Mouse (Mus musculus) gastrocnemius, postnatal 36 days (tissue): ENCODE results near the gene Ntng1. TPM values are rescaled to one million over a fixed set of nuclear protein-coding genes. Genes with fewer than 3 reads are reported as not detected.
"Not testable (repeated sequence)": the region's sequence is repeated elsewhere in the genome, so short reads cannot be mapped to it uniquely, and the experiment has no call there.

Source experiments
- DNase-seq, 2 experiments: peaks; one replicate each; pipeline ENCODE4 v3.0.0; 2022
- intact Hi-C: fragments of 180-260 bp; cut with DNase I; formaldehyde crosslinking; loops from one replicate; pipeline ENCODE4 v1.15.1; 2025
- total RNA-seq, 2 experiments: library from RNA; stranded (reverse); gene quantifications; 2 replicates each; pipeline ENCODE4 v1.2.3; 2021

Gene Ntng1
- total RNA-seq, 2 experiments from 2014 or later = 0.36 to 0.67 TPM

GRCm38 (mm10) chr3:109807211-109807934 lies 336.4 kb downstream of the Ntng1 start:
- intact Hi-C loops = no loop called here
- no peak for DNase-seq

DNA sequence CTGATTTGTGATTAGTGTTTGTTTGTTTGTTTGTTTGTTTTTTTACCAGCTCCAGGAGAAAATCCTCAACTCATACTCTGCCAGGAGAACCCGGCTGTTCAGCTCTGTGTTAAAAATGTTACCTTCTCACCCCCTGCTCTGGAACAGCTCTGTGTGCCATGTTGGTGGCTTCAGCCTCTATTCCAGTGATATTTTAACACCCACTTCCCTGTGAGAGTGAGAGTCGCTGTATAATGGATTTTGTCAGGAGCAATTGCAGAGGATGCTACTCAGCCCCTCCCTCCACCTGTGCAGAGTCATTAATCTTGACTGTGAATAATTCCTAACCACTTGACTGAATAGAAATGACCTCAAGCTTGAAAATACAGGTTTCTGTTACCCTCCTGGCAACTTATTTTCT lies 339.7 kb downstream of the Ntng1 start:
- no peak for DNase-seq
- intact Hi-C loops = no loop called here

GRCm38 (mm10) chr3:109803616-109804015 lies 340.2 kb downstream of the Ntng1 start:
- no peak for DNase-seq
- intact Hi-C loops = no loop called here

DNA sequence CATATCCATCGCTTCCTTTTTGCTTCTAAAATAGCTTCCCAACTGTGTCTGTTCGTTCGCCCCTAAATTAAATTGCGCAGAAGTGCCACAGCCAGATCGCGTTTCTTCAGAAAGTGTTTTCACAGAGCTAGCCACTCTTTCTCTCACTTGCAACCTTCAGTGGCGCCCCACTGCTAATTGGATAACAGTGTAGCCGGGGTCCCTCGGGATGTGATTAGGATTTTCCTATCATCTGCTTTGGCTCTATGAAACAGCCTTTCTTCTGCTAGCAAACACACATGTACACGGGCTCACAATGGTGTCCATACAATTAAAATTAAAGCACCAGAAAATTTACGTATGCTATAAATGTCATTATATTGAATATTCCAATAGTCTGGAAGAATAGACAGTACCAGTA lies 346.5 kb downstream of the Ntng1 start:
- no peak for DNase-seq
- intact Hi-C loops = no loop called here

GRCm38 (mm10) chr3:109783231-109783630 lies 360.6 kb downstream of the Ntng1 start:
- intact Hi-C loops = no loop called here
- no peak for DNase-seq

DNA sequence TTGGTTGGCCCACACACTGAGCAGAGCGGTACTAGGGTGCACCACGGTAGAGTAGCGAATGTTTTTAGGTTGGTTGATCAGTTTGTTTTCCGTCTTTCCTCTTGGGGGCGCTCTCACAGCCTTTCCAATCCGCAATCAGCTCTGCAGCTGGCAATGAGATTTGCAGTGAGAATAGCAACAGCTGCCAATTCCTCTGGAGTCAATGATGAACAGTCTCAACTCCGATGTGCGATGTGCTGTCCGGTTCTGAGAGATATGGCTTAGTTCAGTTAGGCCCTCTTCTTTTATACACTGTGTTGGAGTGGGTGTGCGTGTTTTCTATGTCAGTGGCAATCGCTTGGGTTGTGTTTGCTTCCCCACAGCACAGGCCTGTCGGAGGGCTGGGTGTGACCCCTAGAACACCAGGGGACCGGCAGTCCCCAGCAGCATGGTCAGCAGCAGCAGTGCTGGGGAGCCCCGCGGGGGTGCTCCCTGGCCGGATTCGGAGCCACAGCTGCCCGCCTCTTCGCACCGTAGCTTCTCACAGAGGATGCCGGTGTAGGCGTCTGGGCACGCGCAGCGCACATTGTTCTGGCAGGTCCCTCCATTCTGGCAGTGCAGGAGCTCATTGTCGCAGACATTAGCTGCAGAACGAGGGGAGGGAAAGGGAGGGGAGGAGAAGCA lies 361.4 kb downstream of the Ntng1 start:
- peak in 1 of 2 experiments; percentile 21 for DNase-seq

DNA sequence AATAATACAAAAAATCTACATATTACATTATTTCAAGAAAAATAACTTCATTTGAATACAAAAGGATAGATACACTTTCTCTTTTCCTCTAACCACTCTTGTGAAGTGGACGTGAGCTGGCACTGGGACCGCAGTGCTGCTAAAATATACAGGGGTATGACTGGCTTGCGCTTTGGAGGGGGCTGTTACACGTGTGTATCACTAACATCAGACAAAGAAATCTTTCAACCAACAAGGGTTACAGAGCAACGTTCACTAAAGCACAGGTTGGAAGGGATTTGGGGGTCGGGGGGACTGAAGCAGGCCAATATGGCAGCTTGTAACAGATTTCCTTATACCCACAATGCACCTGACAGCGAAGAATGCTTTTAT lies 361.9 kb downstream of the Ntng1 start:
- no peak for DNase-seq
- intact Hi-C loops = no loop called here

More for the DNA sequence above, 361.4 kb downstream of the Ntng1 start:
- intact Hi-C loops = no loop called here

DNA sequence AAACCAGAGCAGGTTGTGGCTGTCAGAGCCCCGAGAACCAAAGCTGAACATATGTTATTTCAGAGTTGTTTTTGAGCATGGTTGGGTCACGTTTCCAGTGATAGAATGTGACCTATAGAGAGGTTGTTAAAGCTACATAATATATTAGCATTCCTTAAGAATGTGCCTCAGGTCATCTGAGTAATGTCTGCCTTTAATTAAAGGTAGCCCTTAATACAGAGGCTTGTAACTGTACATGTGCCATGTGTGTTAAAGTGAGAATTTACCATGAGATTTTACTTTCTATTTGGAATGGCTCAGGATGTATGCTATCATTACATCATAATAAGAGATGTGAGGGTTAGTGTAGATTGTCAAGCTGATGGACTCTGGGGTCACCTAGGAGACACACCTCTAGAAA lies 368.6 kb downstream of the Ntng1 start:
- intact Hi-C loops = loop anchor here (10.0 kb wide), 1 partner anchor 160 kb away; no protein-coding TSS in a partner anchor
- no peak for DNase-seq

- DNase-seq = no peak
- intact Hi-C loops = loop anchor here (10.0 kb wide), 1 partner anchor 163 kb away; no protein-coding TSS in a partner anchor
Measured at GRCm38 (mm10) chr3:109772120-109772519, 371.7 kb downstream of the Ntng1 start.

- DNase-seq = no peak
- intact Hi-C loops = no loop called here
Measured at GRCm38 (mm10) chr3:109766939-109767338, 376.9 kb downstream of the Ntng1 start.

GRCm38 (mm10) chr3:109765608-109766007 lies 378.2 kb downstream of the Ntng1 start:
- DNase-seq = no peak
- intact Hi-C loops = no loop called here

DNA sequence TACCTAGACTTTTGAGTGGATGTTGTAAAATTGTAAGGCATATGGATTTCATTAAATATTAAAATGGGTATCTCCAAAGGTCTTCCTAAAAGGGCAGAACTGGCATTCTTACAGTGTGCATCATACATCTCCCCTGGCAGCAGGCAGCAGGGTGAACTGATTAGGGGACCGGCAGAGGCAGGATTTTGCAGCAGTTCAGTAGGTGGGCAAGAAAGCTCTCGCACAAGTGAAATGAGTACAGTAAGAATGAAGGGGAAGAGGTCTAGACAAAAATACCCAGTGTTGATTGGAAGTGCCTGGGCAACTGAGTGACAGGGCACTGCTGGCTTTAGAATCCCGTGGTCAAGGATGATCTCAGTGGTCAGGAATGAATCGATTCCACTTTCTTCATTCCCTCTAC lies 378.7 kb downstream of the Ntng1 start:
- intact Hi-C loops = no loop called here
- no peak for DNase-seq

DNA sequence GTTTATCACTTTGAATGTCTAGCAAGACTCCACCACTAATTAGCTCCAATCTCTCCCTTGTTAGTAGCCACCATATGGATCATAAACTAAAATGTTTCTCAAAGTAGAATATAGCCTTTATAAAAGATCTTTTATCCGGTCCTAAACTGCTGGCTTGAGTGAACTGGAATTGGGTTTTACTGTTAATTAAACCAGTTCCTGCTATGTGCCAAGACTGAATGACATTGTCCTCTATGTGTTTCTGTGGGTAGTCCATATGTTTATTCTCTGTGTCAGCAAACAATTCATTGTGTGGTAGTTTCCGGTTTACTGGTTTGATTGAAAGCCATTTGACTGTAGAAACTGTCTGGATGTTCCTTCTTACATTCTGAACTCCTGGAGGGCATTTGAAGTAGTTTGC lies 387.4 kb downstream of the Ntng1 start:
- intact Hi-C loops = no loop called here
- DNase-seq = no peak

DNA sequence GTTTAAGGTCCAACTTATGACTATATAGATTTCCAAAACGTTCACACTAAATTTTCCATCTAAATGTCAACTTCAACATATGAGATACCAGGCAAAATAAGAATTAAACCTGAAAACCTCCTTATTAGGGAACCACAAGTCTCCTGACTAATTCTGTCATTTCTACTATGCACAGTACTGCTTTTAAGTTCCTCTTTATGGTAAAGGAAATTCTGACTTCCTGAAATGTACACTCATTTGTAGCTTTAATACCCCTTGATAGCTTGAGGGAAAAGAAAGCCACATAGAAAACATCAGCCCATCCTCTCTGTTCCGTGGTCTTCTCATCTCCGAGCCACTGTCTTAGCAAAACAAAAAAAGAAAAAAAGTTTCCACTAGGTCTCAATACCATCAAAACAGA lies 396.2 kb downstream of the Ntng1 start:
- DNase-seq, intact Hi-C loops: not testable (repeated sequence)

DNA sequence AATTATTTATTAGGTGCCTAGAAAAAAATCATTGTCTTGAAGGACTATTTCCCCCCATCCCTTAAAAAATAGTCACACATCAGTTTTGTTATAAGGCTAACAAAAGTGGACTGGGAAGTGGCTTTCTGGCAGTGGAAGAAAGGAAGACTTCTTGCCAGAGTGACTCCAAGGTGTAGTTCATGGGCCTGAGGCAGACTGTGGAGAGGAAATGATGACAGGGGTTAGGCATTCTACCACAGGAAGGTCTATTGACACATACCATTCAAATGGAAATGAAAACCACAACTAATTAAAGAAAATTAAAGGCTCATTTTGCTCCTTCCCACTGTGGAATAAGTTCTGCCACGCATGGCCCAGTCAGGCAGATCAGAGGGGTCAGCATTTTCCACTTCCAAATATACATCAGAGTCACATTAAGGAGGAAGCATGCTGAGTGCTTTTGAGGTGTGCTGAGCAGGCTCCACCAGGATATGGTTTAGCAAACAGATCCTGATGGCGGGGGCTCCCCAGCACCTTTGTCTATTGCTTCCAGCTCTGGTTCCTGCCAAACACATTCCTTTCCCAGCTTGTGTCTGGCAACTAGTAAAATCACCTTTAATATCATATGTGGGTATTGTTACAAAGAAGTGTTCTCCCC lies 403.2 kb downstream of the Ntng1 start:
- intact Hi-C loops = no loop called here
- DNase-seq = no peak

DNA sequence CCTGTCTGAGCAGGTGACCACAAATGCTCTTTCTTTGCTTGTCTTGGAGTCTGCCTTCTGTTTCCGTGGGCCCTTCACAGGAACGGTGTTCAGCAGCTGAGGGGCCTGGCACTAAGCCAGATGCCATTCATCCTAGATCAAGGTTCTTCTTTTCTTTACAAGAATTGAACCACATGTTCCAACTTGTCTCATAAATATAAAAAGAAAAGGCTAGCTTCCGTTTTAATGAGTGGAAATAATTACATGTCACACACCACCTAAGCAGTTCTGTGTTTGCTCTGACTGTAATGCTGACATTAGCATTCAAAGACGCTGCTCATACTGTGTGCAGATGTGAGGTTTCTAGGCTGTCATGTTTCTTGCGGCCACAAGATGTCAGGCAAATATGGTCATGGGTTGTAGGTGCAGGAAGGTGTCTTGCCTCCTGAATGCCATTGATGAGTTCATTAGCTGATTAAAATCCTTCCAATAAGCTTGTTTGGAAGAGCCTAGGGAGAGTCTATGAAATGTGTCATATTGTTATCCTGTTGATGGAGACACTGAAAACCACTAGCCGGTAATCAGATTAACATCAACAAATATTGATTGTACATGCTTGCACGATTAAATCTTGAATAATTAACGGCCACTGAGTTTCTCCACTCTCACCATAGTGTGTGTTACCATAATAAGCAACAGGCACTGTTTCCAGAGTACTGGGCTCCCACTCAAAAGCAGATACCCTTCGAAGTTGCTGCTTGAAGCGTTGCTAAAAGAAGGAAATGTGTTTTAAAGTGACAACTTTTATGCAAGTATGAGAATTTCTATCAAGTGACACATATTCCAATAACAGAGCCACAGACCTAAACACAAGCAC lies 411.3 kb downstream of the Ntng1 start:
- intact Hi-C loops = loop anchor here (10.0 kb wide), 1 partner anchor 372 kb away; no protein-coding TSS in a partner anchor
- no peak for DNase-seq

GRCm38 (mm10) chr3:109731592-109732230 lies 412.1 kb downstream of the Ntng1 start:
- intact Hi-C loops = loop anchor here (10.0 kb wide), 1 partner anchor 373 kb away; no protein-coding TSS in a partner anchor

More at GRCm38 (mm10) chr3:109731592-109732230, 412.1 kb downstream of the Ntng1 start:
- no peak for DNase-seq
